Mouse (Mus musculus) yolk sac, embryonic 10.5 days (tissue): ENCODE data around the gene Spata9.
"Not testable (repeated sequence)": the region's sequence is repeated elsewhere in the genome, so short reads cannot be mapped to it uniquely, and the experiment has no call there.

Experiments
- DNase-seq: peaks from one replicate; pipeline ENCODE4 v3.0.0-alpha.2; 2017; ENCODE audit warnings: low spot score

Spata9 gene

DNA sequence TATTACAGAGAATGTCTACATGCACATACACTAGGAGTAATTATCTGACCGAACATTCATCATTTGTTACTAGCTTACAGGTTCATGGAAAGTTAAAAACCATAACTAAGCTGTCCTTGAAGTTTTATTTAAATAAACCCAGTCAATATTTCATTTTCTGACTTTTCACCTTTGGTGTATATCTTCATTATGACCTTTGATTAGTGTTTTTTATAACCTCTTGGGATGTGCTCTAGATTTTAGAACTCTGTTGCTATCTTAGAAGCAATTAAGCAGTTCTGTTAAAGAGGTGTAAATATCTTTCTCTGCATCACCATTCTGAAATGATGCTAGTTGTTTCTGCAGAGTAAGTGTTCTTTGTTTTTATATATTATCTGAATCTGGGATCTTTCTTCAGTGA, at the start of gene Spata9:
Gene Spata9, plus strand, starts transcription at position 301 of the 400 bp plus-strand sequence.
- no peak for DNase-seq

DNA sequence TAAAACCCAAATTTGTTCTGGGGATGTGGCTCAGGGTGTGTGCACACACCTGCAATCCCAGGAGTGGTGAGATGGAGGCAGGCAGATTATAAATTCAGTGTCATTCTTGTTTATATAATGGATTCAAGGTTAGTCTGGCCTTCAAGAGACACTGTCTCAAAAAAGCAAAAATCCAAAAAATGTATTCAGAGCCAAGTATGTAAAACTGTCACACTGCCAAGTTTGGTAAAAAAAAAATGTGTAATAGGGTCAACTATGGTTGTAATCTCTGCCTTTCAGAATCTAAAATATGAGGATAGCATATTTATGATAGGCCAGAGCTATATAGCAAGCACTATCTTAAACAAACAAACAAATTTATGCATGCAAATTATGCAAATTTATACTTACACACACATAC, 39.0 kb upstream of the Spata9 start:
- DNase-seq: no peak

DNA sequence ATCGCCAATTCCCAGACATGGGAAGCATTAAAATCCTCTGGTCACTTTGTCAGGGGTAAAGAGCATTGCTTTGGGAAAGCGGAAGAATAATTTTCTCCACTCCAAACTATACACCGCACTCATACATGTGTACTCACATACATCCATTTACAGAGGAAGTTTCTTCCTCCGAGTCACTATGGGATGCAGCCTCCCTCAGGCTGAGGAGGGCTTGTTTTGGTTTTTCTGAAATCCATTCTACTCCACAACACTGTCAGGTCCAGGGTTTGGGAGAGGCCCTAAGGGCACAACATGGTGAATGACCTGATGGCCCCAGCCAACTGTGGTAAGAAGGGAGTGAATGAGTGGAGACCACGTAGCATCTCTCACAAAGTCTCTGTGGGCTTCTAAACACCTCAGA, 37.9 kb upstream of the Spata9 start:
- not testable (repeated sequence) for DNase-seq

DNA sequence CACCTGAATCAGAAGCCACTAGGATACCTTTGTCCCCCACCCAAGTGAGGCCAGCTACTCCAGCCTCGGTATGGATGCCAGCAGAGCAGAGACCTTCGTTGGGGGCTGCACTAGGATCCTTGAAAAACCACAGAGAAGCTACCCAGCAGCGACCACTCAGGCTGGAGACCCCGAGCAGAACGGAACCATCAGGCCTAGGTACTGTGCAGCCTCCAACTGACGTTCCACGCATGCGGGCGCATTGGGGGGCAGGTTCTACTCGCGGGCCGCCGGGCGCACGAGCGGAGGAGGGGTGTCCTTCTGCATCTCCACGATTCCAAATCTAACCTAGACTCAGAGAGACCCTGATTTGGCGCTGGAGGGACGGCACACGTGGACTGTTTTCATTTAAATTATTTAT, 36.9 kb upstream of the Spata9 start:
- DNase-seq: no peak

DNA sequence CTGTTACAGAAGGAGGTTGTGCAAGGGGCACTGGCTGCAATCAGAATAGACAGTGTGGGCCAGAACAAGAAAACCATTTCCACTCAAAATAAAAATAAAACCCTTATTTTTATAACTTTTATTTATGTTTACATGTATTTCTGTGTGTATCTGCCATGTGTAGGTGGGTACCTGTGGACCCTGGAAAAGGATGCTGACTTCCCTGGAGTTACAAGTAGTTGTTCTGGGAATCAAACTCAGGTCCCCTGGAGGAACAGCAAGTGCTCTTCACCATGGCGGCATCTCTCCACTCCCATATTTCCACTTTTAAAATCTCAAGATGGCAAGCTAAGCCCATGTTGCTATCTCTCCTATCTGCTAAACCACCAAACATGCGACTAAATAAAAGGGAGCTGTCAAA, 36.3 kb upstream of the Spata9 start:
- DNase-seq: no peak

DNA sequence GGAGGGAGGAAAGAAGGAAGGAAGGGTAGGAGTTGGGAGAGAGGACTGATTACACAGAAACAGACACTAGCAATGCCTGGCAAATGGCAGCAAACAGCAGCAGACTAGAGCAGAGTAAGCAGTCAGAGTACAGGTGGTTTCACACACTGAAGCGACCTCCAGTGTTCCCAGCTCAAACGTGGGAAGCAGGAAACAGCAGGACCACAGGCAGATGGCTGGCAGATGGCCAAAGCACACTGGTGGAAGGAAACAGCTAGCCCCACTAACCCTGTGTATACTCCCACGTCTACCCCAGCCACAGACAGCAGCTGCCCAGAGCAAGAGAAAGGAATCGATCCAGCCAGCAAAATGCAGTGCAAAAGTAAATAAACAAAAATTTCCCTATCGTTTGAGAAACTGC, 35.9 kb upstream of the Spata9 start:
- DNase-seq: no peak

DNA sequence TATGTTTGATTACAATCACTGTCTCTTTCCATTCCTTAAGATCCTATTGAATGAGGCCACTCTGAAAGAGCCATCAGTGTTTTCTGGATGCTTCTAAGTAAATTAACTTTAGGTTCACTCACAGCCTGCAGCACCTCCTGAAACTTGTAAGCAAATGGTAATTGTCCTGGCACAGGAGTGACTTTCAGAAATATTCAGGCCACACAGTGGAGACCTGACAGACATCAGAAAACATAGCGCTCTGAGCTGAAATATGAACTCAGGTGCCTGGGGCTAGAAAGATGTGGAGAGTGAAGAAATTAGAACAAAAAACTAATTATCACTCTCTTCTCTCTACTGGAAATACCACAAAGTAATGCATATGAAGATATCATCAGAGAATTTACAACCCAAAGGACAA, 33.7 kb upstream of the Spata9 start:
- no peak for DNase-seq

DNA sequence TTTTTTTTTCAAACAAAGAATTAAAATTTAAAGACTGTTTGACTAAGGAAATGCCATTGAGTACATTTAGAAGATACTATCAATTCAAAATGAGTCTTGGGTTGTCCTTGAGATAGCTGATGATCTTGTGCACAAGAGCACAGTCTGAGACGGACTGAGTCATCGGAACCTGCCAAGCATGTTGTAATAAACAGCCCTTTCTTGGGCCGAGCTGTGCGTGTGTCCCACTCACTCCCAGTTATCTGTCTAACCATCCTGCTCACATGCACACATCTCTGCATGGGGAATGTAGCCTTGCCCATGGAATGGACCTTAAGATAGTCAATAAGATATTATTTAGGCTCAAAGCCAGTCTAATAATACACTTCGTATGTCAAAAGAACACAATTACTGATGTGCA, 28.1 kb upstream of the Spata9 start:
- DNase-seq: no peak

DNA sequence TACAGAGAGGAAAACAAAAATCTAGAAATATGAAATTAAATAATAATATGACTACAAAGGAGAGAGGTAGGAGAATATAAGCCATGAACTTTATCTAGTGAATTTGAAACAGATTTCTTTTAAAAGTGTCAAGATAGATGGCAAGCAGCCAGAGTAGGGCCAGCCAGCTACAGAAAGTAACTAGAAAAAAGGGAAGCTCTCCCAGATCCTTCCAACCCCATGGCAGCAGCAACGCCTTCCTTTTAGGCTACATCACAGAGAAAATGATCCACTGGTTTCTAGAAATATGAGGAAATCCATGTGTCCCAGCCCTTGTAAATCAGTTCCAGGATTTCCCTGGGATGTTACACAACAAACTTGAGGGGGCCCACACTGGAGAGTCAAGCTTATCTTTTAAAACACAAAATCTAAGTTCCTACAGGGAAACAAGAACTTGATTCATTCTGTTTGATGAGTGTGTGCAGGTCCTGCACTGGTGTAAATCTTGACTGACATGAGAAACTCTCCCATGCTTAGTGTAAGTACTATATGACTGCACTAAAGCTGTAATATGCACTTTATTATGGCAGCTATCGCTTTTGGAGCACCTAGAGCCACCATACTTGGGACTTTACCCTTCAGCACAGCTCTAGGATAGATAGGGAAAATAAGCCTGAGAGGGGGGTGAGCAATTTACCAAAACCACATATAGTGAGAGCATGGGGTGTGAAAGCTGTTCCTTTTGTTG, 26.0 kb upstream of the Spata9 start:
- DNase-seq: no peak

DNA sequence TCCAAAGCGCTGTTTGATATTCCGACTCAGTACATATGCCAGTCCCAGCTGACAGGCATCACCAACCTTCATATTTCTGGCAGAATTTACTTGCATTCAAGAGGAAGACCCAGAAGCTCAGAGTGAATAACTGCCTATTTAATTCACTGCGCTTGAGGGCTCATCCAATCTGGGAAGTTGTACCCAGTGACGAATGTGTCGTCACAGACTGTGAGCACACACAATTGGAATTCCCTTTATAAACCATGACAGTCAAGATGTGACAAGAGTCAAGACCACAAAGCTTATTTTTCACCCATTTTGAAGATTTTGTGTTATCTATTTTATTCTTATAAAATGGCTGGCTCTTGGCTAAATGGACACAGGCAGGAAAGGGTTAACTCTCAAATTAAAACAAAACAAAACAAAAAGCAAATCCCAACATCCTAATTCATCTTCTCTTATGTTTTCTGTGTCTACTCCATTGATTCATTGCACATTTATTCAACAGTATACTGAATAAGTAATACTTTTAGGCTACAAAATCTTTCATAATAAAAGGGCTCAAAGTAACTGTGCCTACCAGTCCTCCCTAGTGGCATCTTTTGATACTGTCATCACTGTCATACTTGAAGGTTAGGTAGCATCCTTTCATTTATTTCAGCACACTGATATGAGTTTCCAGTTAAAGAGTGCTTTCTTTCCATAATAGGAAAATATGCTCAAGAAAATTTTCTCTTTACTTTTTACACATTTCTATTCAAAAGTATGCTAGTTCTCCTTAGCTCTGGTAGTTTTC, 25.2 kb upstream of the Spata9 start:
- DNase-seq: no peak

DNA sequence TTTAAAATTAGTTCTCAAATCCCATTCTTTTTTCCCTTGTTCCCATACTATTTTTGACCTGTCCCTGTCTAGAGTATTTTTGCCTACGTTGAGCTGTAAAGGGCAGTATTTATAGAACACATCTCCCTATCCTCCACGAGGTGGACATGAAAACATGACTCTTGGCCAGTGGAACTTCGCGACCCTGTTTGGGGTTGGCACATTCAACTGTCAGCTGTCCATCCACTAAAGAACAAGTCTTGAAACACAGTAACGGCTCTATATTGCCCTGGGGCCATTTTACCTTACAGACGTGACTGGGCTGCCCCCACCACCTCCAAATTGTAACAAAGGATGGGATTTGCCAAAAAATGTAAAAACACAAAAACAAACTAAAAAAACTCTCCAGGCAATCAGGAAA, 24.2 kb upstream of the Spata9 start:
- DNase-seq: no peak

DNA sequence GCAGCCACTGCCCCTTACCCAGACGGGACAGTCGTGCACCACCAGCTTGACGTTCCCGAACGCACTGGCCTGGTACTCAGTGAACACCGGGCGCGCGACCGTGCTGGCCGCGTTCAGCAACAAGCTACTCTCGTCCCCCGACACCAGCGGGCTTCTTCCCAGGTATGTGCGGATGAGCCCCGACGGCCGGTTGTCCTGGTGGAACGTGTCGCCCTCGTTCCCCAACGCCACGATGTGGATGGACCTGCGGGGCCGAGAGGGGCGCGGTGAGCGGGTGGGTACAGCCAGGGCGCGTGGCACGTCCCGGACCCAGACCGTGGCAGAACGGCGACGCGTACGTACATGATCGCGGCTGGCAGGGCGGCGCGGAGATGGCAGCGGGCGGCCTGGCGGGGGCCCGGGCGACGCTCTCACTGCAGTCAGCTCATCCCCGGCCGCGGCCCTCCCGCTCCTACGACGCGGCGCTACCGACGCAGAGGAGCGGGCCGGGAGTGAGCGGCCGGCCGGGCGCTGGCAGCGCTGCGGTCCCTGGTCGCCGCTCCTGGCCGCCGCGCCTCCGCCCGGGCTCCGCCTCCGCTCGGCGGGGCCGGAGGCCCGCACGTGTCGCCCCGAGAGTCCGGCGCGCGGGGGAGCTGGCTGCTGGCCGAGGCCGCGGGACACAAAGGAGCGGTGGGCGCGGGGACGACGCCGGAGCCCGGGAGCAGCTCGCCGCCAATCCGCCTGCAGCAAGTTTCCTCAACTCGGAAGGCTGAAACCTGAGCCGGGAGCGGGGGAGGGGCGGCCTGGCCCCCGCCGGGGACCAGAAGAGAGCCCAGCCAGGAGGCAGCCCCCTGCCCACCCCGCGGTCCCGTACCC, 23.5 kb upstream of the Spata9 start, which contains the start of gene Rhobtb3:
Gene Rhobtb3, minus strand, starts transcription at position 737 of the 855 bp plus-strand sequence.
- peak; percentile 89 for DNase-seq

DNA sequence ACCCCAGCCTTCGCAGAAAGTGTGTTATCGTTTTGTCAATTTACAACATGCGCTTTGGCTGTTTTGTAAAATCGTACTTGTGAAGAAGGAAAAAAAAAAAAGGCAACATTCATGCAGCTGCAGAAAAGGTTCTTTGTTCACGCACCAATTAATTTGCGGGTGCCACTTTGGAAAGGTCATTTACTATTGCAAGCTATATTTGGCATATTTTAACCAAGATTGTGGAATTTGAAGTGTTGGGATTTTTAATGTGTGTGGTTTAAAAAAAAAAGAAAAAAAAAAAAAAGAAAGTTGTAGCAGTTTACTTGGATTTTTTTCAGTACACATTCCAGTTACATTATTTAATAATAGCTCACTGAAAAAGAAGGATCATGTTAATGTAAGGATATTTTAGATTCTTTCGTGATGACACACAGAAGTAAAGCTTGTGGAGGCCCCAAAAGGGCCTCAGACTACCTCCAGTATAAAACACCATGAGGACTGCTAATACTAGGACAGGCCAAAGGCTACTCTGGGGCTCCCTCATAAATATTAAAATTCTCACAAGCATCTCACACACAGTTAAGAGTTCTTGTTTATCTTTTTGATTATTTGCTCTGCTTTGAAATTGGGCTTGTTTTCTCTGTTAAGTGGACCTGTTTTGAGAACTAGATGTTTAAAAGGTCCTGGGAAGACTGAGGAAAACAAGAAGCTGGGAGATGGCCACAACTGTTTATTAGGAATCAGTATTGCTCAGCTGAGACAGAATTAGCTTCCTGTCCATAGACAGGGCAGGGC, 22.7 kb upstream of the Spata9 start:
- no peak for DNase-seq

DNA sequence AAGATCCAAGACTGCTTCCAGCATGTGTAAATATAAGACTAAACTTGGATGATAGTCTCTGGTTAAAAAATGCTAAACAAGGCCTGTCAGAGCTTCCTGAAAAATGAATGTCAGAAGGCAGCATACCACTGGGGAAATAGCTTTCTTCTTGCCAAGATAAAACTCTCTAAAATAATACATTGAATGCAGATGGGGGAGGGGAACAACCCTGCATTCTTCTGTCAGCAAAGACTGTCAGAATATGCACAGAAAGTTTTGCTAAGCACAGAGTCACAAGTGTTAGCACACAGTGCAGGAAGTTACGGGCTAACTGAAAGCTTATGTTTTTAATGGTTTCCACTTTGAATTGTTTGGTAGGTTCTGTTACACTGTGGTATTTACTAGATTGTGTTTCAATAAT, 16.7 kb upstream of the Spata9 start:
- no peak for DNase-seq

DNA sequence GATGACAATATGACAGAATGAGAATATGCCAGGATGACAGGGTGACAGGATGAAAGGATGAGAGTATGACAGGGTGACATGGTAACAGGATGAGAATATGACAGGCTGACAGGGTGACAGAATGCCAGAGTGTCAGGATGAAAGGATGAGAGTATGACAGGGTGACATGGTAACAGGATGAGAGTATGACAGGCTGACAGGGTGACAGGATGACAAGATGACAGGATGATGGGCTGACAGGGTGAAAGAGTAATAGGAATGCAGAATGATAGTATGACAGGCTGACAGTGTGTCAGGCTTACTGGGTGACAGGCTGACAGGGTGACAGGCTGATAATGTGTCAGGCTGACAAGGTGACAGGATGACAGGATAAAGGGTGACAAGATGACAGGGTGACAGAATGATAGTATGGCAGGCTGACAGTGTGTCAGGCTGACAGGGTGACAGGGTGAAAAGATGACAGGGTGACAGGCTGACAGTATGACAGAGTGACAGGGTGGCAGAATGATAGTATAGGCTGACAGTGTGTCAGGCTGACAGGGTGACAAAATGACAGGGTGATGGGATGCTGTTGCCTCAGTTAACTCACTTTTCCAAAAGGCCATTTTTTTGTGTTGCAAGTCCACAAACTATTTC, 11.5 kb upstream of the Spata9 start:
- no peak for DNase-seq

DNA sequence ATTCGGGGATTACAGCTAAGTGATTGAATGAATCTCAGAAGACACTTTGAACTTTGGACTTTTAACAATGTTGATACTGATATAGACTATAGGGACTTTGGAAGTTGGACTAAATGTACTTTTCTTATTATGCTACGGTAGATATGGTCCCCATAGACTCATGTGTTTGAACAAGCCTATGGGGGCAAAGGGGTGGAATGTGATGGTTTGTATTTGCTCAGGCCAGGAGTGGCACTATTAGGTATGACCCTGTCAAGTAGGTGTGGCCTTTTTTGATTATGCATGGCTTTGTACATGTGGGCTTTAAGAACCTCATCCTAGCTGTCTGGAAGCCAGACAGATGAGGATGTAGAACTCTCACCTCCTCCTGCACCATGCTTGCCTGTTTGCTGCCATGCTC, 7.5 kb downstream of the Spata9 start:
- no peak for DNase-seq

DNA sequence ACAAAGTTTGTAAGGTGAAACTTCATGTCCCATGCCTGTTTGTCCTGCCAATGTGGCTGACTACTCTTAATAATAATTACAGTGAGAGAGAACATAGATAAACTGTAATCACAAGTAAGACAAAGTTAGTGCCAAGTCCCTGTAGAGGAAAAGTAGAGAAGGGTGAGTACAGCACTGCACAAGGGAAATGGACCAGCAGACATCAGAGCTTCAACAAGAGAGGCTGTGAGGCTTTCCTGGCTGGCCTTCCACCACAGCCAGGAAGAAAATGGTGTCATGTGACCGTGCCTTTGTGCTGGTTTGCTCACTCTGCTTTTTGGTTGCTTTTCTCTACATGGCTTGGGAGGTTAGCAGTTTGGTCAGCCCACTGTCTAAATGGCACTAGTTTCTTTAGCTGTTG, 8.7 kb downstream of the Spata9 start:
- no peak for DNase-seq

DNA sequence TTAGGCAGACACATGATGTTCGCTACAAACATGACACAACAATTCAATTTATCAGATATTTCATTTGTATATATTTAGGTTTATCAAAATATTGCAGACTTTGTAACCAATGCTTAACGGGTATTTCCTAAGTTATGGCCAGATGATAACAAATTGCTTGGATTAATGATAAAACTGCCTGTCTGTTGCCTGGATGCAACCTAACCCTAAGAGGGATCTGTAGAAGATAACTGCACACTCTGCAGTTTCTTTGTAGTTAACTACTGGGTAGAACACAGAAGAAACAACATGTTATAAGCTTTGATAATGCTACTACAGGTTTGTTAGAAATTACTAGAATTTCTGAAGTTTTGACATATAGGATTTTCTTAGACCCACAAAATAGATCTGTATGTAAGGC, 9.3 kb downstream of the Spata9 start:
- no peak for DNase-seq

DNA sequence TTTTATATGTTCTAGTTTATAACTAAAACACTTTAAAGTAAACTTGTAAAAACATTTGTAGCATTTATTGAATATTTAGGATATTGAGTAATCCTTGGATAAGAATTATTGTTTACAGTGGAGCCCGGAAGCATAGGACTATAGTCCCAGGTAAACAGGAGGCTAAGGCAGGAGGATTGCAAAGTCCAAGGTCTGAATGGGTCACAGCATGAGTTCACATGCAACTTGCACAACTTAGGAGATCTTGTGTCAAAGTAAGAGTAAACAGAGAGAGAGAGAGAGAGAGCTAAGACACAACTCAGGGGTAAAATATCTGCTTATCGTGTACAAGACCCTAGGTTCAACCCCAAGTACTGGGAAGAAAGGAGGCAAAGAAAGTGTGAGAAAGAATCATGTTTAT, 9.7 kb downstream of the Spata9 start:
- DNase-seq: peak; percentile 63

DNA sequence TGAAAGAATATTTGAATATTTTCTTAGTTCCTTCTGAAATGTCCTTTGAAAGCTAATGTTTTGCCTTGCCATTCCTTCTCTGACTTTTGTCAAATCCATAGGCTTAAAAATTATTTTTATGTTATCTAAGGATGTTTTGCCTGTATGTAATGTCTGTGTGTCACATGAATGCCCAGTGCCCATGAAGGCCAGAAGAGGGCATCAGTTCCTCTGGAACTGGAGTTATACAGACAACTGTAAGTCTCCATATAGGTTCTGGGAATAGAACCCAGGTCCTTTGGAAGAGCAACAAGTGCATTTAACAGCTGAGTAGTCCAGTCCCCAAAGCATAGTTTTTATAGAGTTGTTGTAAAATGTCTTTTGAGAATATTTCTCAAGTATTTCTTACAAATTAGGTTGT, 15.0 kb downstream of the Spata9 start:
- DNase-seq: no peak

DNA sequence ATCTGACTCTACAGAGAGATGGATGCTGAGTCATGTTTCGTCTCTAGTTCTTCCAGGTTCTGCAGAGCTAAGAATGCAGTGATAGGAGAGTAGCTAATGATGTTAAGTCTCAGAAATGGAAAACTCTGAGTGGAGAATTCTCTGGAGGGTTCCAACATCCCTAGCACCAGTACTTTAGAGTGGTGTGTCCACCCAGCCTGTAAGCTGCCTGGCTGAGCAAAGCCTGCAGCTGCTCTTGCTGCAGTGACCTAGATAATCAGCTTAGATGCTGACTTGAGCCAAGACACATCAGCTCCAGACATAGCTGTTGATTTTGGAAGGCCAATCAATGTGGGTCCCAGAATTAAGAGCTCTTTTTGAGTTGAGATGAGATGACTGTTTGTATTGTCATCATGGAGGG, 21.1 kb downstream of the Spata9 start:
- DNase-seq: no peak
